Mouse (Mus musculus) kidney, adult 2 months (tissue): ENCODE data around the gene Grik4.

Source experiments
- CTCF ChIP-seq: fragments of 200-500 bp; conservative IDR thresholded peaks from 2 replicates; pipeline ENCODE4 v1.5.1; 2011; ENCODE audit warnings: low read depth, mild to moderate bottlenecking, control low read depth, low read length, moderate library complexity, mixed read lengths; ENCODE audit not compliant: insufficient read depth, insufficient read length
- POLR2A ChIP-seq: fragments of 200-500 bp; IDR thresholded peaks from one replicate; pipeline ENCODE4 v1.6.1; 2011; ENCODE audit warnings: low read depth, low read length, control low read depth

DNA sequence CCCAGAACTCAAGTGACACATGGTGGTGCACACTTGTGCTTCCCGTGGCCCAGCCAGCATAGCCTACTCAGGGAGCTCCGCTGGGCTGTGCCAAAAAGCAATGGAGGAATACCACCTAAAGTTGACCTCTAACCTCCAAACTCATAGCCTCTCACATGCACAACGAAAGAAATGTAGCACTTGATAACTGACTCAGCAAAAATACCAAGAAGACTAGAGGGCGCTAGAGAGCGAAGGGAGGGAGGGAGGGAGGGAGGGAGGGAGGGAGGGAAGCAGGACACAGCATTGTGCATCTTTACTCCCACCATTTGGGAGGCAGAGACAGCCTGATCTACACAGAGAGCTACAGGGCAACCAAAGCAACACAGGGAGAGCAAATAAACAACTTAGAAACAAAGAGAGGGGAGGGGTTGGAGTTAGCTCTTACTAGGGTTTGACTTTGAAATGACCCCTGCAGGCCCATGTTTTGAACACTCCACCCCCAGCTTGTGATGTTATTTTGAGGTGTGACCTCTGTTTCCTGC is 185.5 kb downstream of the Grik4 start:
- TF ChIP-seq POLR2A (no peak), CTCF (no peak)
